Mouse (Mus musculus) G1E (cell line): ENCODE measurements around the gene Dtymk. TPM values are rescaled to one million over a fixed set of nuclear protein-coding genes. Genes with fewer than 3 reads are reported as not detected.
A peak's percentile ranks its signal among the peaks of the same experiment; 100 is the strongest.

Experiments used
- ATAC-seq: 2 replicates; pipeline ENCODE4 v1.8.0; 2016; ENCODE audit warnings: mild to moderate bottlenecking; ENCODE audit not compliant: insufficient number of reproducible peaks, poor library complexity, low FRiP score, severe bottlenecking; ENCODE audit errors: extremely low read depth
- DNase-seq: peaks from one replicate; pipeline ENCODE4 v3.0.0; 2012; ENCODE audit warnings: low spot score
- H3K27me3 ChIP-seq: 2 replicates; pipeline ENCODE4 v1.6.1; 2012; ENCODE audit warnings: mild to moderate bottlenecking, low read length, inconsistent platforms; ENCODE audit not compliant: insufficient read depth
- H3K36me3 ChIP-seq: replicated peaks from 2 replicates; pipeline ENCODE3; 2012; ENCODE audit warnings: mild to moderate bottlenecking, inconsistent platforms
- H3K4me1 ChIP-seq: 2 replicates; pipeline ENCODE4 v1.6.1; 2012; ENCODE audit warnings: low read depth, low read length, inconsistent platforms, mixed read lengths; ENCODE audit not compliant: insufficient read depth
- H3K4me3 ChIP-seq: 2 replicates; pipeline ENCODE4 v1.5.1; 2012; ENCODE audit warnings: low read depth, mild to moderate bottlenecking, inconsistent platforms, low read length, moderate library complexity, mixed read lengths
- H3K9me3 ChIP-seq: replicated peaks from 2 replicates; pipeline ENCODE4 v1.6.1; 2012; ENCODE audit warnings: inconsistent platforms
- CTCF ChIP-seq: IDR thresholded peaks from 2 replicates; pipeline ENCODE4 v1.5.1; 2012; ENCODE audit warnings: low read depth, low read length, inconsistent platforms, mixed read lengths
- GATA1 ChIP-seq: IDR thresholded peaks from 2 replicates; pipeline ENCODE4 v1.6.1; 2012; ENCODE audit warnings: borderline replicate concordance, low read length, inconsistent platforms, mixed read lengths
- GATA2 ChIP-seq: IDR thresholded peaks from 2 replicates; pipeline ENCODE4 v1.6.1; 2012; ENCODE audit warnings: low read depth, low read length, inconsistent platforms, borderline replicate concordance
- POLR2AphosphoS5 ChIP-seq: IDR thresholded peaks from 2 replicates; pipeline ENCODE4 v1.6.1; 2012; ENCODE audit warnings: low read depth, low read length, inconsistent platforms; ENCODE audit not compliant: insufficient replicate concordance
- TAL1 ChIP-seq: conservative IDR thresholded peaks from 2 replicates; pipeline ENCODE4 v1.6.1; 2012; ENCODE audit warnings: low read depth, low read length, inconsistent platforms, mixed read lengths
- polyA plus RNA-seq: library from polyadenylated mRNA; stranded (reverse); fragments of >175 nt; gene quantifications from 2 replicates; pipeline ENCODE4 v1.2.3, GENCODE M21; 2012
- total RNA-seq, 2 experiments: library from RNA; stranded (forward) in 1 of 2; stranded (reverse) in 1 of 2; fragments of 200-1000 nt in 1 of 2; fragments of >200 nt in 1 of 2; fragmentation: Nextera tagmentation in 1 of 2; gene quantifications; 2 replicates each; pipeline ENCODE4 v1.2.3; 2014 to 2017

Dtymk gene
- total and polyA plus RNA-seq, 3 experiments, result 129 to 414 (median 291) TPM

- peaks cover 27% of the 10 kb centered on the region for H3K4me1 ChIP-seq
- ATAC-seq, result 0 out of 2 replicates have a peak, but pooled peaks have one; percentile 42
- no peaks in the 10 kb centered on the region for H3K27me3 ChIP-seq
- H3K4me3 ChIP-seq, result no peak overlapping the region
- TF ChIP-seq GATA2 (no peak), CTCF (no peak), POLR2AphosphoS5 (no peak), TAL1 (no peak)
- no peak for DNase-seq
- peaks cover 62% of the 10 kb centered on the region for H3K36me3 ChIP-seq
- no peaks in the 10 kb centered on the region for H3K9me3 ChIP-seq
Observed at GRCm38 (mm10) chr1:93748539-93748938, 53.2 kb downstream of the Dtymk start.

DNA sequence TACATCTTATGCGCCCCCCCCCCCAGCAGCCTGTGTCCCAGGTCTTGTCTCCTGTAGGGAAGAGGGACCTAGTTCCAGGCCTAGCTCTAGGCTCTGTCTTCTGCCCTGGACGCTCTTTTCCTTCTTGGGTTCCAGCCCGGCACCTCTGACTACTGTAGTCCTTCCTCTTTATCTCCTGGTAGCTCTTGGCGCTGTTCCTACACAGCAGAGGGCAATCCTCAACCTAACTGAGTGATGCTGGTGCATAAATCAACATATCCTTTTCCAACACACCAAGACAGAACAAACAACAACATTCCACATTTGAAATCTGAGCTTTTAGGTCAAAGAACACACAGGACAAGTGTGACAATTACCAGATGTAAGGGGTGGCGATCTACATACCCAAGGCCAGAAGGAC lies 55.6 kb downstream of the Dtymk start:
- TF ChIP-seq CTCF, result no peak
- TF ChIP-seq POLR2AphosphoS5, result no peak
- TF ChIP-seq TAL1, result no peak
- TF ChIP-seq GATA1, result no peak
- no peak for TF ChIP-seq GATA2
- no peak for DNase-seq
- Histone ChIP-seq H3K9me3 (no peaks in the 10 kb centered on the region), H3K4me3 (no peak overlapping the region), H3K4me1 (peaks cover 41% of the 10 kb centered on the region), H3K27me3 (no peaks in the 10 kb centered on the region), H3K36me3 (peaks cover 58% of the 10 kb centered on the region)
- no peak for ATAC-seq

DNA sequence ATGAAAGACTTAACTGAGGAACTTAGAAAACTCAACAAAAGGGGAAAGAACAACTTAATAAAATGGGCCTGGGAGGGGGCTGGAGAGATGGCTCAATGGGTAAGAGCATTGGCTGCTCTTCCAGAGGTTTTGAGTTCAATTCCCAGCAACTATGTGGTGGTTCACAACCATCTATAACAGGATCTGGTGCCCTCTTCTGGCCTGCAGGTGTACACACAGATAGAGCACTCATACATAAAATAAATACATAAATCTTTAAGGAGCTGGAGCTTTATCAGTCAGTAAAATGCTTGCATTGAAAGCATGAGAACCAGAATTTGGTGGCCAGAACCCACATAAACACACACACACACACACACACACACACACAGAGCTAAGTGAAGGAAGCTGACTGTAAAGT lies 58.8 kb downstream of the Dtymk start:
- Histone ChIP-seq H3K36me3 (peaks cover 48% of the 10 kb centered on the region), H3K27me3 (no peaks in the 10 kb centered on the region), H3K9me3 (no peaks in the 10 kb centered on the region), H3K4me1 (peaks cover 41% of the 10 kb centered on the region), H3K4me3 (no peak overlapping the region)
- no peak for TF ChIP-seq TAL1
- TF ChIP-seq POLR2AphosphoS5, result no peak
- no peak for TF ChIP-seq GATA2
- no peak for TF ChIP-seq GATA1
- TF ChIP-seq CTCF, result no peak
- ATAC-seq (no peak), DNase-seq (no peak)

Other genes starting within 250 kb of the Dtymk start
- gene Stk25, start 143.3 kb downstream of the Dtymk start, total RNA-seq (2014; fragmentation: Nextera tagmentation), result 102 and 116 TPM in 2 replicates
- gene Stk25, start 143.3 kb downstream of the Dtymk start, total RNA-seq (2017), result 64.8 and 72.8 TPM in 2 replicates
- gene Stk25, start 143.3 kb downstream of the Dtymk start, polyA plus RNA-seq, result 19.6 and 23.4 TPM in 2 replicates
- gene Bok, start 116.3 kb downstream of the Dtymk start, total RNA-seq (2014; fragmentation: Nextera tagmentation), result not detected in 2 replicates
- 0.41 TPM in 1 of 2 replicates, not detected in the other for gene Bok, start 116.3 kb downstream of the Dtymk start, total RNA-seq (2017)
- gene Bok, start 116.3 kb downstream of the Dtymk start, polyA plus RNA-seq, result not detected in 2 replicates
- 78.9 and 82.2 TPM in 2 replicates for gene Atg4b, start 50.4 kb downstream of the Dtymk start, total RNA-seq (2014; fragmentation: Nextera tagmentation)
- 82.0 and 91.0 TPM in 2 replicates for gene Atg4b, start 50.4 kb downstream of the Dtymk start, total RNA-seq (2017)
- 4.4 and 6.9 TPM in 2 replicates for gene Atg4b, start 50.4 kb downstream of the Dtymk start, polyA plus RNA-seq
- 30.3 and 39.4 TPM in 2 replicates for gene Thap4, start 47.1 kb downstream of the Dtymk start, total RNA-seq (2014; fragmentation: Nextera tagmentation)
- 27.9 and 31.2 TPM in 2 replicates for gene Thap4, start 47.1 kb downstream of the Dtymk start, total RNA-seq (2017)
- 60.1 and 71.1 TPM in 2 replicates for gene Thap4, start 47.1 kb downstream of the Dtymk start, polyA plus RNA-seq
- gene Ing5, start 2.0 kb upstream of the Dtymk start, total RNA-seq (2014; fragmentation: Nextera tagmentation), result 21.4 and 43.3 TPM in 2 replicates
- gene Ing5, start 2.0 kb upstream of the Dtymk start, total RNA-seq (2017), result 32.0 and 41.4 TPM in 2 replicates
- 1.6 and 3.4 TPM in 2 replicates for gene Ing5, start 2.0 kb upstream of the Dtymk start, polyA plus RNA-seq
- 15.0 and 21.4 TPM in 2 replicates for gene D2hgdh, start 23.0 kb upstream of the Dtymk start, total RNA-seq (2014; fragmentation: Nextera tagmentation)
- gene D2hgdh, start 23.0 kb upstream of the Dtymk start, total RNA-seq (2017), result 11.8 and 14.7 TPM in 2 replicates
- gene D2hgdh, start 23.0 kb upstream of the Dtymk start, polyA plus RNA-seq, result 2.3 and 3.4 TPM in 2 replicates
- gene Gal3st2, start 59.4 kb upstream of the Dtymk start, total RNA-seq (2014; fragmentation: Nextera tagmentation), result not detected in 2 replicates
- not detected in 2 replicates for gene Gal3st2, start 59.4 kb upstream of the Dtymk start, total RNA-seq (2017)
- gene Gal3st2, start 59.4 kb upstream of the Dtymk start, polyA plus RNA-seq, result not detected in 2 replicates
- gene Gal3st2b, start 116.4 kb upstream of the Dtymk start, total RNA-seq (2014; fragmentation: Nextera tagmentation), result 1.1 TPM in 1 of 2 replicates, not detected in the other
- 0.22 TPM in 1 of 2 replicates, not detected in the other for gene Gal3st2b, start 116.4 kb upstream of the Dtymk start, total RNA-seq (2017)
- not detected in 2 replicates for gene Gal3st2b, start 116.4 kb upstream of the Dtymk start, polyA plus RNA-seq
- gene Gal3st2c, start 188.6 kb upstream of the Dtymk start, total RNA-seq (2014; fragmentation: Nextera tagmentation), result 0.39 TPM in 1 of 2 replicates, not detected in the other
- gene Gal3st2c, start 188.6 kb upstream of the Dtymk start, total RNA-seq (2017), result 0.11 and 0.12 TPM in 2 replicates
- not detected in 2 replicates for gene Gal3st2c, start 188.6 kb upstream of the Dtymk start, polyA plus RNA-seq
- gene Neu4, start 218.5 kb upstream of the Dtymk start, total RNA-seq (2014; fragmentation: Nextera tagmentation), result not detected in 2 replicates
- gene Neu4, start 218.5 kb upstream of the Dtymk start, total RNA-seq (2017), result 0.17 and 0.22 TPM in 2 replicates
- gene Neu4, start 218.5 kb upstream of the Dtymk start, polyA plus RNA-seq, result not detected in 2 replicates